Mouse (Mus musculus): ENCODE results near the gene Cdh15.

DNA sequence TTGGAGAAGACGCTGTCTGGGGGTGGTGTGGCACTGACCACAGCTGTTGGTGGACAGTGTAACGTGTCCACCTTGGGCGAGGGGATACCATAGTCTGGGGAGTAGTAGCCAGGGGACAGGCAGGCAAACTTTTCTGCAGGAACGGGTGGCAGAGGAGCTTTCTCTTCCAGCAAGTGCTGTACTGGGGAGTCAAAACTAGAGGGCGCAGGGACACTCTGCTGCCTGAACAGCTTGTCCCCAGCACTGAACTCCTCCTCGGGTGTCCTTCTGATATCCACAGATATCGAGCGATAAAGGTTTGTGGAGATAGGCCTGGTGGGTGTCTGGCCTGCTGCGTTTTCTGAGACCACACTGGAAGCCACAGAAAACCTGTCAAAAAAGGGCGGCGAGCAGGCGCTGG lies 43.7 kb downstream of the Cdh15 start:
- no peak for TF ChIP-seq GATA1 (IDR thresholded peaks at IDR 0.05; ENCODE audit: low read length)
- TF ChIP-seq TAL1 (IDR thresholded peaks at IDR 0.05; ENCODE audit: low read length): no peak

Measured in erythroblast, embryonic 14.5 days (primary cell).